Mouse (Mus musculus) embryonic stem cell, embryonic (primary cell): ENCODE measurements around the gene Gnaq.

ENCODE experiments used
- CTCF ChIA-PET, 4 experiments: fragments of 300-600 bp in 2 of 4; fragments of 350-600 bp in 2 of 4; sonication (Branson Sonifier 250); formaldehyde crosslinking; loops; one replicate each; lab custom pipeline; 2022; ENCODE audit warnings: inconsistent platforms in 2 of 4; lab: Charles Lee
- POLR2A ChIA-PET, 4 experiments: fragments of 300-600 bp in 2 of 4; fragments of 350-600 bp in 2 of 4; sonication (Branson Sonifier 250); formaldehyde crosslinking; loops; one replicate each; lab custom pipeline; 2022; ENCODE audit warnings: antibody characterized with exemption in 4 of 4, inconsistent platforms in 1 of 4; lab: Charles Lee

Gnaq gene

GRCm38 (mm10) chr19:16173721-16174120 lies 41.1 kb downstream of the Gnaq start:
- CTCF ChIA-PET = no interaction called here
- POLR2A ChIA-PET = interaction anchor here in 1 of 4 experiments (1.2 kb wide), 1 partner anchor 9 kb away, joined by 3 read pairs; no protein-coding TSS in a partner anchor

DNA sequence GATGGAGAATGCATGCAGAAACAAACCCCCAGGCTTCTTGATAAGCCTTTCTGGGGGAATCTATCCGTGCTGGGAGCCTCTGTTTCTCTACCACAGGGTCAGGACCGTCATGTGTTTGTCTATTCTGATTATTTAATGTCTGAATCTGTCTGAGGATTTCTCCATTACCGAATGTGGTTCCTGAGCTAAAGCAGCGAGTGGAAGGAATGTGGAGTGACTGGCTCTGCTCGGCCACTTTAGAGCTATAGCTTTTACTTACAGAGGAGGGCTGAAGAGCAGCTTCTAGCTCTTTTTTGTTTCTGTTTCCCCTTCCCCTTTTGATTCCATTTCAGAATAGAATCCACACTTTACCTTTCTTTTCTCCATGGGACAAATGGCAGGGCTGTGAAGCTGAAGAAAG lies 43.8 kb downstream of the Gnaq start:
- ChIA-PET CTCF (no interaction called here), POLR2A (interaction anchor here in 1 of 4 experiments (1.0 to 1.8 kb wide), 4 partner anchors 8 to 218 kb away, joined by 3 to 6 read pairs (median 4); no protein-coding TSS in a partner anchor)

- CTCF ChIA-PET = no interaction called here
- POLR2A ChIA-PET = interaction anchor here in 2 of 4 experiments (0.7 to 2.0 kb wide), 6 partner anchors 9 to 219 kb away, joined by 3 to 8 read pairs (median 4); no protein-coding TSS in a partner anchor
Measured at GRCm38 (mm10) chr19:16177139-16177727, 44.6 kb downstream of the Gnaq start.

GRCm38 (mm10) chr19:16181258-16181657 lies 48.6 kb downstream of the Gnaq start:
- POLR2A ChIA-PET = interaction anchor here in 1 of 4 experiments (1.3 to 2.1 kb wide), 5 partner anchors 9 to 49 kb away, joined by 3 to 6 read pairs (median 5); partner anchors contain the start of gene Gnaq
- CTCF ChIA-PET = no interaction called here

GRCm38 (mm10) chr19:16181852-16182475 lies 49.3 kb downstream of the Gnaq start:
- POLR2A ChIA-PET = interaction anchor here in 2 of 4 experiments (0.6 to 2.1 kb wide), 7 partner anchors 9 to 58 kb away, joined by 3 to 9 read pairs (median 5); partner anchors contain the start of gene Gnaq (in 1 of the 2)
- CTCF ChIA-PET = no interaction called here

GRCm38 (mm10) chr19:16183592-16184365 lies 51.1 kb downstream of the Gnaq start:
- CTCF ChIA-PET = interaction anchor here in 1 of 4 experiments (0.6 kb wide), 1 partner anchor 299 kb away, joined by 5 read pairs; no protein-coding TSS in a partner anchor
- POLR2A ChIA-PET = interaction anchor here in 1 of 4 experiments (1.5 to 1.7 kb wide), 2 partner anchors 11 to 14 kb away, joined by 3 to 5 read pairs; no protein-coding TSS in a partner anchor

GRCm38 (mm10) chr19:16186984-16187383 lies 54.4 kb downstream of the Gnaq start:
- ChIA-PET POLR2A (interaction anchor here in 1 of 4 experiments (1.8 kb wide), 1 partner anchor 9 kb away, joined by 4 read pairs; no protein-coding TSS in a partner anchor), CTCF (no interaction called here)

GRCm38 (mm10) chr19:16187952-16188351 lies 55.3 kb downstream of the Gnaq start:
- POLR2A ChIA-PET = no interaction called here
- CTCF ChIA-PET = no interaction called here

GRCm38 (mm10) chr19:16189066-16189765 lies 56.6 kb downstream of the Gnaq start:
- POLR2A ChIA-PET = interaction anchor here in 3 of 4 experiments (0.6 to 1.8 kb wide), 5 partner anchors 12 to 265 kb away, joined by 3 to 6 read pairs (median 4); no protein-coding TSS in a partner anchor
- CTCF ChIA-PET = no interaction called here

DNA sequence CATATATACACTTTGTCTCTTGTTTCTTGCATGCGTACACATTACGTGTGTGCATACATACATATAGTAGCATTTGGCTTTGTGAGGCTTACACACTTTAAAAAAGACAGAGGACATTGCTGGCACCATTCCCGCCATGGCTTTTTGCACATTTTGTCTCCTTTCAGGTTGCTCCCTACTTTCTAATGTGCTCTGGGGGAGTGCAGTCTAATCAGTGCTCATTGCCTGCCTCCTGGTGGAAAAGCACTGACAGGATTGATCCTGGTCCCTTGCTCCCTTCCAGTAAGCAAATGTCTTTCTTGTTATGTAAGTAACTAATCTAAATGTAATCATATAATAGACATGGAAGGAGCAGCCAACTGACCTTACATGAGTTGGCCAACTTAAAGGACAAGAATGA lies 65.5 kb downstream of the Gnaq start:
- ChIA-PET CTCF (interaction anchor here in 1 of 4 experiments (0.6 kb wide), 1 partner anchor 535 kb away, joined by 3 read pairs; no protein-coding TSS in a partner anchor), POLR2A (interaction anchor here in 1 of 4 experiments (1.1 to 1.7 kb wide), 2 partner anchors 17 to 42 kb away, joined by 3 to 5 read pairs; no protein-coding TSS in a partner anchor)

DNA sequence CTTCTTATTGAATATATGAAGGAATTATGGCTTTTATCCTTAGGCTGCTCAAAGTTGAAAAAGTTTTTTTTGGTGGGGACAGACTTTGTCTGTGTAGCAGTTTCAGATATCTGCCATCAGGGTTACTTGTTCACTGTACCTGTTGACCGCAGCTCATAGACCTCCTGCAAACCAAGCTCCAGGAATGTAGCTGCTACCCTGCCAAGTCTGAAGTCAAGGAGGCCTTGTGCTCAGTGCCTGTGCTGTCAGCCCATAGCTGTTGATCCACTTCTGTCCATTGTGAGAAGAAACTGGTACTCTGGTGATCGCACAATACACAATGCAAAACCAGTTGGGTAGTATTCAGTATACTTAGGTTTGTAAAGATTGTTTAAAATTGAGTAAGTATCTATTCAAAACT lies 68.7 kb downstream of the Gnaq start:
- CTCF ChIA-PET = no interaction called here
- POLR2A ChIA-PET = no interaction called here

GRCm38 (mm10) chr19:16204776-16205680 lies 72.4 kb downstream of the Gnaq start:
- CTCF ChIA-PET = no interaction called here
- POLR2A ChIA-PET = interaction anchor here in 1 of 4 experiments (0.6 kb wide), 1 partner anchor 163 kb away, joined by 4 read pairs; no protein-coding TSS in a partner anchor

DNA sequence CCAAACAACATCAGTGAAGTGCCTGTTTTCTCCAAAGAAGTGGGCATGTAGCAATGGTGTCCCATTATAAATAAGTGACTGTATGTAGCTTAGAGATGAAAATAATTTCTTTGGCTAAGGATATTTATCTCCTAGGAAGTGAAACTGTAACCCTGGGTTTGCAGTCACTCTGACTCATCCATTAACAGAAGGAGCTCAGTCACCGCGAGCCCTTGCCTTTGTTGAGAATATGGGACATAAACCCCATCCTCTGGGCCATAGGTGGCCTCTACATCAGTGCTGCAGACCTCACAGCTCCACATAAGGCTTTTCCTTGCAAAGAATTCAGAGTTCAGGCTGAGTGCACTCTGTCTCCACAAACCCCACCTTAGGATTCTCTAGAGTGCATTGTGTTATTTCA lies 77.0 kb downstream of the Gnaq start:
- POLR2A ChIA-PET = no interaction called here
- CTCF ChIA-PET = no interaction called here

- CTCF ChIA-PET = no interaction called here
- POLR2A ChIA-PET = no interaction called here
Measured at GRCm38 (mm10) chr19:16214946-16215345, 82.3 kb downstream of the Gnaq start.

DNA sequence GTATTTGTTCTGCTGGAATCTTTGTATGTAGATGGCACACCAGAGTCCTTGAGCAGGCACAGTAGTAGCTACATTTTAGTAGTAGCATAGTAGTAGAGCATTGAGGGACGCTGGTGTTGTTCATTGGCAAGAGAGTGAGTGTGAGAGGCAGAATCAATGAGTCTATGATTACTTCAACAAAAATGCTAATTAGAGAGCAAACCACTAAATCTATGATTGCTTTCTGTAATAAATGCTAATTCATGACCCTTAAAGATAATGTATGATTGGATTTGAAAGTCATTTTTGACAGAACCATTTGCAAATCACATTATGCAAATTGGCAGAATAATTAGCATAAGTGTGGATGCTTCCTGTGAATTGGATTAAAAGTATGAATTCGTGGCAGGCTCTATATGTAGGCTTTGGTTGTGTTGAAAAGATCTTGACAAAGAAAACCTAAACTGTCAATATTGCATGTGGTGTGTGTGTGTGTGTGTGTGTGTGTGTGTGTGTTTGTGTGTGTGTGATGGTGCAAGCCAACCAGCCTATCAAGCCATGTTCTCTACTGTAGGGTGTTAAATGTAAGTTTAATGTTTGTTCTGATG lies 82.9 kb downstream of the Gnaq start:
- CTCF ChIA-PET = no interaction called here
- POLR2A ChIA-PET = no interaction called here

GRCm38 (mm10) chr19:16219978-16220377 lies 87.3 kb downstream of the Gnaq start:
- ChIA-PET POLR2A (interaction anchor here in 1 of 4 experiments (0.6 to 1.7 kb wide), 9 partner anchors 9 to 512 kb away, joined by 3 to 4 read pairs (median 3); partner anchors contain the start of gene Gnaq), CTCF (no interaction called here)

- POLR2A ChIA-PET = interaction anchor here in 1 of 4 experiments (0.6 kb wide), 1 partner anchor 377 kb away, joined by 5 read pairs; no protein-coding TSS in a partner anchor
- CTCF ChIA-PET = no interaction called here
Measured at GRCm38 (mm10) chr19:16222526-16222925, 89.9 kb downstream of the Gnaq start.
